Mouse (Mus musculus): ENCODE data around the gene Gimap4. TPM values are rescaled to one million over a fixed set of nuclear protein-coding genes. Genes with fewer than 3 reads are reported as not detected.

Gimap4 gene
- polyA plus RNA-seq (2015; fragmentation: Nextera tagmentation; extraction: Ambion mirVana), result 20.7 and 22.8 TPM in 2 replicates

DNA sequence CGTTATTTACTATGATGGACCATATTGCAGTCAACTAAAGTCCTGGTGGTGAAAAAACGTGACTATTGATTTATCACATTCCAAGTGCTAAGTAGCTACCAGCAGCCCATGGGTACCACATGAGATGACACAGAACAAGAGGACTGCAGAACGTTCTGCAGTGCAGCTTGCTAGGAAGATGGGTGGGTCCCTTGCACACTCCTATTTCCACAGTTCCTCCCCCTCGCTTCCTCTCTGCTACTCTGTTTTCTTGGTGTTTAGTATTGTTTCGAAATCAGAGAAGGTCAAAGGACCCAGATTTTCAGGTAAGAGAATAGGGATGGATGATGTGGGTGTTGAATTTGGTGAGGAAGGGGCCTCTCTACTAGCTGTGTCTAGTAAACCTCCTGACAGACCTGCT, at the start of gene Gimap4:
TSS of gene Gimap4 (plus strand) at position 231 of the 400 bp plus-strand sequence.
- H3K4me3 ChIP-seq (replicated peaks), result no peak within 1 kb of the TSS

GRCm38 (mm10) chr6:48635105-48635504, 49.2 kb upstream of the Gimap4 start:
- Histone ChIP-seq H3K27ac (no peak overlapping the region), H3K9me3 (no peaks in the 10 kb centered on the region), H3K4me2 (replicated peaks) (no peak overlapping the region), H3K36me3 (no peaks in the 10 kb centered on the region), H3K27me3 (replicated peaks) (no peaks in the 10 kb centered on the region), H3K4me1 (replicated peaks) (no peaks in the 10 kb centered on the region), H3K4me3 (replicated peaks) (no peak overlapping the region), H3K9ac (no peak overlapping the region)
- ATAC-seq, result no peak
- WGBS, result 75% methylated on average over 2 of the region's 2 CpGs

More for the DNA sequence above, at the start of gene Gimap4:
- WGBS, result 59% methylated on average over 5 of the region's 5 CpGs
- no peak for ATAC-seq
- no peak within 1 kb of the TSS; the same call in 1 of the 2 replicates for H3K4me2 ChIP-seq (replicated peaks)
- no peaks in the 10 kb centered on the region for H3K4me1 ChIP-seq (replicated peaks)
- no peaks in the 10 kb centered on the region for H3K9me3 ChIP-seq
- H3K27ac ChIP-seq, result no peak within 1 kb of the TSS
- no peaks in the 10 kb centered on the region for H3K36me3 ChIP-seq
- no peak within 1 kb of the TSS for H3K9ac ChIP-seq
- H3K27me3 ChIP-seq (replicated peaks), result no peaks in the 10 kb centered on the region

DNA sequence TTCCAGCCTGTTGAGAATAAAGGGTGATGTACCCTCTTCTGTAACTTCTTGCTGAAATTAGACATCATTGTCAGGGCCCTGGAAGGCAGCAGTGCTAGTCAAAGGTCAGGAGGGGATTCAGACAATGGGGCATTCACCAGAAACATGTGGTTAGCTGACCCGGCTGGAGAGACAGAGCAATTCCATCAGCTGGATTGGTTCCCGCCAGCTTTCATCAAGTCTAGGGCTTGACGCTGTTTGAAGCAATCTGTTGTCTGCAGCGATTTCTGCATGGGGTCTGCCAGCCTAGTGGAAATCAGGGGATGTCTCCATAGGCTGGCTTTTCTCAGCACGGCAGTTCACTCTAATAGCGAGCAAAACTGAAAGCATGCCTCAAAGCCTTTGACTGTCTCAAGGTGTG, 47.8 kb upstream of the Gimap4 start:
- H3K9me3 ChIP-seq, result no peaks in the 10 kb centered on the region
- no peak overlapping the region for H3K4me3 ChIP-seq (replicated peaks)
- no peaks in the 10 kb centered on the region for H3K4me1 ChIP-seq (replicated peaks)
- ATAC-seq, result no peak
- no peak overlapping the region for H3K4me2 ChIP-seq (replicated peaks)
- WGBS, result 65% methylated on average over 6 of the region's 6 CpGs
- H3K27ac ChIP-seq, result no peak overlapping the region
- no peak overlapping the region for H3K9ac ChIP-seq
- no peaks in the 10 kb centered on the region for H3K36me3 ChIP-seq
- H3K27me3 ChIP-seq (replicated peaks), result no peaks in the 10 kb centered on the region

GRCm38 (mm10) chr6:48637811-48638500, 46.4 kb upstream of the Gimap4 start:
- Histone ChIP-seq H3K4me3 (replicated peaks) (no peak overlapping the region), H3K9me3 (no peaks in the 10 kb centered on the region), H3K36me3 (no peaks in the 10 kb centered on the region), H3K27ac (no peak overlapping the region), H3K4me2 (replicated peaks) (no peak overlapping the region), H3K4me1 (replicated peaks) (no peaks in the 10 kb centered on the region), H3K9ac (no peak overlapping the region), H3K27me3 (replicated peaks) (no peaks in the 10 kb centered on the region)
- no peak for ATAC-seq
- 69% methylated on average over 6 of the region's 6 CpGs for WGBS

- H3K9me3 ChIP-seq, result no peaks in the 10 kb centered on the region
- no peak overlapping the region for H3K4me3 ChIP-seq (replicated peaks)
- WGBS, result 72% methylated on average over 2 of the region's 2 CpGs
- H3K4me1 ChIP-seq (replicated peaks), result no peaks in the 10 kb centered on the region
- no peak overlapping the region for H3K27ac ChIP-seq
- no peaks in the 10 kb centered on the region for H3K36me3 ChIP-seq
- ATAC-seq, result no peak
- H3K27me3 ChIP-seq (replicated peaks), result no peaks in the 10 kb centered on the region
- H3K9ac ChIP-seq, result no peak overlapping the region
- H3K4me2 ChIP-seq (replicated peaks), result no peak overlapping the region
These were observed 45.8 kb upstream of the Gimap4 start for GRCm38 (mm10) chr6:48638553-48638952.

DNA sequence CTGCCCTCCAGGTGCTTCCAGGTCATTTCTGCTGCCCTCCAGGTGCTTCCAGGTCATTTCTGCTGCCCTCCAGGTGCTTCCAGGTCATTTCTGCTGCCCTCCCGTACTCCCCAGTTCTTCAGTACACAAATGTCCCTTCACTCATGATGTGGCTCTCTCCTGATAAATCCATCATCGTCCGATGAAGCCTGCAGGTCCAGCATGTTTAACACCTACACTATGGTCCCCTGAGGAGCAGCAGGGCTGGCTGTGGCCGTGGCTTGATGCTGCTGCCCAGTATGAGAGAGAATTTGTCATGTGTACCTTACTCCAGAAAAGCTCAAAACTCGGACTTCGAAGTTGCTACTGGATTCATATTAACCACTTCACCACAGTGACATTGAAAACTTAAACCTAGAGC, 43.0 kb upstream of the Gimap4 start:
- 67% methylated on average over 6 of the region's 6 CpGs for WGBS

GRCm38 (mm10) chr6:48642764-48643292, 41.5 kb upstream of the Gimap4 start:
- H3K27me3 ChIP-seq (replicated peaks), result no peaks in the 10 kb centered on the region
- no peaks in the 10 kb centered on the region for H3K9me3 ChIP-seq
- H3K4me2 ChIP-seq (replicated peaks), result no peak overlapping the region
- H3K36me3 ChIP-seq, result no peaks in the 10 kb centered on the region
- H3K27ac ChIP-seq, result no peak overlapping the region
- H3K4me1 ChIP-seq (replicated peaks), result no peaks in the 10 kb centered on the region
- 19% methylated on average over 4 of the region's 4 CpGs for WGBS
- no peak; the same call in 1 of the 2 replicates for ATAC-seq
- H3K9ac ChIP-seq, result no peak overlapping the region
- no peak overlapping the region for H3K4me3 ChIP-seq (replicated peaks)

More for the DNA sequence above, 43.0 kb upstream of the Gimap4 start:
- no peak overlapping the region for H3K27ac ChIP-seq
- no peaks in the 10 kb centered on the region for H3K36me3 ChIP-seq
- H3K4me3 ChIP-seq (replicated peaks), result no peak overlapping the region
- no peaks in the 10 kb centered on the region for H3K9me3 ChIP-seq
- H3K27me3 ChIP-seq (replicated peaks), result no peaks in the 10 kb centered on the region
- H3K4me1 ChIP-seq (replicated peaks), result no peaks in the 10 kb centered on the region
- no peak for ATAC-seq
- H3K9ac ChIP-seq, result no peak overlapping the region
- no peak overlapping the region for H3K4me2 ChIP-seq (replicated peaks)

- Histone ChIP-seq H3K27ac (no peak overlapping the region), H3K4me2 (replicated peaks) (no peak overlapping the region), H3K9ac (no peak overlapping the region), H3K36me3 (no peaks in the 10 kb centered on the region), H3K9me3 (no peaks in the 10 kb centered on the region), H3K4me3 (replicated peaks) (no peak overlapping the region), H3K27me3 (replicated peaks) (no peaks in the 10 kb centered on the region), H3K4me1 (replicated peaks) (no peaks in the 10 kb centered on the region)
- 12% methylated on average over 12 of the region's 12 CpGs for WGBS
- peak; percentile 67; the same call in 1 of the 2 replicates for ATAC-seq
These were observed 38.6 kb upstream of the Gimap4 start for GRCm38 (mm10) chr6:48645660-48646308.

GRCm38 (mm10) chr6:48646309-48646690, 38.0 kb upstream of the Gimap4 start:
- H3K4me1 ChIP-seq (replicated peaks), result no peaks in the 10 kb centered on the region
- no peaks in the 10 kb centered on the region for H3K36me3 ChIP-seq
- H3K4me3 ChIP-seq (replicated peaks), result no peak overlapping the region
- 75% methylated on average over 4 of the region's 4 CpGs for WGBS
- no peaks in the 10 kb centered on the region for H3K9me3 ChIP-seq
- ATAC-seq, result no peak
- H3K4me2 ChIP-seq (replicated peaks), result no peak overlapping the region
- H3K9ac ChIP-seq, result no peak overlapping the region
- H3K27me3 ChIP-seq (replicated peaks), result no peaks in the 10 kb centered on the region
- H3K27ac ChIP-seq, result no peak overlapping the region

- Histone ChIP-seq H3K27ac (no peak within 1 kb of the TSS), H3K4me2 (replicated peaks) (no peak within 1 kb of the TSS), H3K27me3 (replicated peaks) (no peaks in the 10 kb centered on the region), H3K4me1 (replicated peaks) (no peaks in the 10 kb centered on the region), H3K9me3 (no peaks in the 10 kb centered on the region), H3K36me3 (no peaks in the 10 kb centered on the region), H3K4me3 (replicated peaks) (no peak within 1 kb of the TSS), H3K9ac (no peak within 1 kb of the TSS)
- peak; percentile 69; the same call in 1 of the 2 replicates for ATAC-seq
- WGBS, result 37% methylated on average over 3 of the region's 3 CpGs
These were observed 37.4 kb upstream of the Gimap4 start, which contains the start of gene Gimap8 for GRCm38 (mm10) chr6:48646995-48647394. Gimap8 (plus strand) TSS chr6:48647234.

GRCm38 (mm10) chr6:48647611-48648010, 36.7 kb upstream of the Gimap4 start:
- Histone ChIP-seq H3K4me3 (replicated peaks) (no peak overlapping the region), H3K27ac (no peak overlapping the region), H3K4me2 (replicated peaks) (no peak overlapping the region), H3K36me3 (no peaks in the 10 kb centered on the region), H3K27me3 (replicated peaks) (no peaks in the 10 kb centered on the region), H3K9ac (no peak overlapping the region), H3K4me1 (replicated peaks) (no peaks in the 10 kb centered on the region), H3K9me3 (no peaks in the 10 kb centered on the region)
- ATAC-seq, result no peak
- WGBS, result 72% methylated on average over 2 of the region's 2 CpGs

GRCm38 (mm10) chr6:48648779-48649178, 35.6 kb upstream of the Gimap4 start:
- H3K27me3 ChIP-seq (replicated peaks), result no peaks in the 10 kb centered on the region
- H3K9ac ChIP-seq, result no peak overlapping the region
- no peaks in the 10 kb centered on the region for H3K4me1 ChIP-seq (replicated peaks)
- no peaks in the 10 kb centered on the region for H3K9me3 ChIP-seq
- no peak overlapping the region for H3K4me3 ChIP-seq (replicated peaks)
- WGBS, result 86% methylated on average over 4 of the region's 4 CpGs
- ATAC-seq, result no peak
- H3K27ac ChIP-seq, result no peak overlapping the region
- no peak overlapping the region for H3K4me2 ChIP-seq (replicated peaks)
- no peaks in the 10 kb centered on the region for H3K36me3 ChIP-seq

Measured in intestine, embryonic 15.5 days (tissue).